Mouse (Mus musculus) ES-Bruce4 (cell line): ENCODE measurements around the gene Fhit. TPM values are rescaled to one million over a fixed set of nuclear protein-coding genes. Genes with fewer than 3 reads are reported as not detected.

Experiments used
- H3K27ac ChIP-seq: 2 replicates; pipeline ENCODE4 v1.5.1; 2012; ENCODE audit warnings: low read length, inconsistent platforms; ENCODE audit not compliant: insufficient read depth
- H3K27me3 ChIP-seq: 2 replicates; pipeline ENCODE4 v1.6.1; 2012; ENCODE audit warnings: mild to moderate bottlenecking, low read length, inconsistent platforms; ENCODE audit not compliant: control insufficient read depth, poor library complexity, insufficient read depth, severe bottlenecking
- H3K36me3 ChIP-seq: 2 replicates; pipeline ENCODE4 v1.6.1; 2012; ENCODE audit warnings: inconsistent platforms, mild to moderate bottlenecking, low read length, moderate library complexity; ENCODE audit not compliant: control insufficient read depth, poor library complexity, insufficient read depth, severe bottlenecking
- H3K4me1 ChIP-seq: one replicate; pipeline ENCODE4 v1.8.1; 2011; ENCODE audit warnings: low read length; ENCODE audit not compliant: control insufficient read depth, insufficient read depth
- H3K4me3 ChIP-seq: 2 replicates; pipeline ENCODE4 v1.5.1; 2011; ENCODE audit warnings: low read depth, mild to moderate bottlenecking, low read length
- H3K9ac ChIP-seq: 2 replicates; pipeline ENCODE4 v1.6.1; 2012; ENCODE audit warnings: low read depth, mild to moderate bottlenecking, inconsistent platforms; ENCODE audit not compliant: poor library complexity, severe bottlenecking
- H3K9me3 ChIP-seq: replicated peaks from 2 replicates; pipeline ENCODE4 v1.6.1; 2012; ENCODE audit warnings: mild to moderate bottlenecking, low read length, inconsistent platforms; ENCODE audit not compliant: control insufficient read depth, poor library complexity, insufficient read depth, severe bottlenecking
- CTCF ChIP-seq: IDR thresholded peaks from one replicate; pipeline ENCODE4 v1.8.1; 2011; ENCODE audit warnings: low read depth, low read length
- EP300 ChIP-seq: IDR thresholded peaks from 2 replicates; pipeline ENCODE4 v1.6.1; 2011; ENCODE audit warnings: low read depth, low read length; ENCODE audit not compliant: insufficient read depth
- POLR2A ChIP-seq: IDR thresholded peaks from one replicate; pipeline ENCODE4 v1.8.1; 2011; ENCODE audit warnings: low read length; ENCODE audit not compliant: insufficient read depth
- polyA plus RNA-seq: library from polyadenylated mRNA; stranded (reverse); fragments of >200 nt; gene quantifications from 2 replicates; pipeline ENCODE4 v1.2.4, GENCODE M21; 2011; ENCODE audit warnings: low read depth; ENCODE audit not compliant: missing spikeins, insufficient read depth, insufficient read length

Fhit gene
- polyA plus RNA-seq, 1 experiment, result not detected

DNA sequence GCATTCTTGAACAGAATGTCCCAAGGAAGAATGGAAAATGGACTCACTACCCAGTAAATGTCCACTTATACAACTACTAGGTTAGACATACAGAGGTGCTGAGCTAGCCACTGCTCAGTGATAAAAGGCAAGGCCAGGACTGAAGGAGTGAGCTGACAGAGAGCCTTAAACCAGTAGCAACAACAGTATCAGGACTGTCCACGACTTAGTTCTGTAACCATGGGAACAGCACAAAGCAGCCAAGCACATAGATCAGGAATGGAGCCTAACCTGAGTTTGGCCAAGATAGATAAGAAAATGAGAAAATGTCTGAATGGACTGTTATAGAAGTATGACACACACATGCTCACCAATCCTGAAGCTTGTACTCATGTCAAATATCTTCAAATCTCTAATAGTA lies 279.1 kb downstream of the Fhit start:
- TF ChIP-seq CTCF (no peak), POLR2A (no peak), EP300 (no peak)
- Histone ChIP-seq H3K36me3 (no peaks in the 10 kb centered on the region), H3K27me3 (no peaks in the 10 kb centered on the region), H3K9me3 (no peaks in the 10 kb centered on the region), H3K27ac (no peak overlapping the region), H3K4me3 (no peak overlapping the region), H3K4me1 (no peaks in the 10 kb centered on the region), H3K9ac (no peak overlapping the region)

GRCm38 (mm10) chr14:10880749-10881148 lies 281.1 kb downstream of the Fhit start:
- no peak overlapping the region for H3K4me3 ChIP-seq
- no peaks in the 10 kb centered on the region for H3K36me3 ChIP-seq
- no peak overlapping the region for H3K27ac ChIP-seq
- H3K9me3 ChIP-seq, result no peaks in the 10 kb centered on the region
- no peaks in the 10 kb centered on the region for H3K27me3 ChIP-seq
- no peak overlapping the region for H3K9ac ChIP-seq
- TF ChIP-seq EP300, result no peak
- TF ChIP-seq CTCF, result no peak
- TF ChIP-seq POLR2A, result no peak
- H3K4me1 ChIP-seq, result no peaks in the 10 kb centered on the region

DNA sequence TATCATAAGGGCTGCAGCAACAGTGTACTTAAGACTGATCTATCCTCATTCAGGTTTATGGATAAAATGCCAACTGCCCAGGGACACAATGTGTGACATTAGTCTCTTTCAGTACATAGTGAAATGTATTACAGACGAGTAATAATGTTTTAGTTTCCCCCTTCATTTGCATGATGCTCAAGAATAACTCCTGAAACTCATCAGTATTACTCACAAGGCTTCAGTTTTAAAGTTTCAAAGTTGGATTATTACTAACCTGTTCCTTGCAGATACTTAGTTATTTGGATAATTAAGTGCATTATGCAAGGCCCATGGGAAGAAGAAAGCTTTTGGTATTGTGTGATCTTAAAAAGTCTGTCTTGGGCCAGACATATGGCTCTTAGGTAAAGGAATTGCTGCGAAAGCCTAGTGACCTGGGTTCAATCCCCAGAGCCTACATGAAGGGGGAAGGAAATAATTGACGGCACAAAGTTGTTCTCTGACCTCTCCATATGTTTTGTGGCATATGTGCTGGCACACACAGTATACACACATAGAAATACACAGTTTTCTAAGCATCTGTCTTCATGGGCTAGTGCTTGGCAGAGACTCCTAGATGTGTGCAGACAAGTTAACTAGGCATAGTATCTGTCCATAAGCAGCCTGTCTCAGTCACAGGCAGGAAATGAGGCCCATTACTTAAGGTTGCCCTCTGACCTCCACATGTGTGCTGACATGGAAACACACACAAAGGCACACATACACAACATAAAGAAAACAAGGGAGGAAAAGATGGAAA lies 287.1 kb downstream of the Fhit start:
- no peak overlapping the region for H3K27ac ChIP-seq
- H3K36me3 ChIP-seq, result no peaks in the 10 kb centered on the region
- H3K4me3 ChIP-seq, result no peak overlapping the region
- no peaks in the 10 kb centered on the region for H3K4me1 ChIP-seq
- H3K9me3 ChIP-seq, result no peaks in the 10 kb centered on the region
- TF ChIP-seq POLR2A, result no peak
- TF ChIP-seq CTCF, result no peak
- TF ChIP-seq EP300, result no peak
- H3K9ac ChIP-seq, result no peak overlapping the region
- H3K27me3 ChIP-seq, result no peaks in the 10 kb centered on the region

DNA sequence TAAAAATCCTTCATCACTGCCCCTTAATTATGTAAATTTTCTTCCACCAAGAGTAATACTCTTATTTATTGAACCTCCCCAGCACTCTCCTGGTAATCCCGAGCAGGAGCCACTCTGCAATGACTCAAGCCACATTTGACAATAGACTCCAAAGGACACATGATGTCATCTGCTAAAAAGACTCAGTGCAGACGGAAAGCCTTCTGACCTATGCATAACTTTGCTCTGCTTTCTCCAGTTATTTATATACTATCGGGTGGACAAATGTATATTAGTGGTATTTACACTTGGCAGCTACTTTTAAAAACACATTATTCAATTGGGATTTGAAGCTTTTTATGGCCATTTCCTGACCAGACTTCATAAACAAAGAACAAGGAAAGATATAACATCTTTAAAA lies 304.2 kb downstream of the Fhit start:
- no peak overlapping the region for H3K9ac ChIP-seq
- H3K4me1 ChIP-seq, result no peaks in the 10 kb centered on the region
- no peaks in the 10 kb centered on the region for H3K27me3 ChIP-seq
- TF ChIP-seq POLR2A (no peak), CTCF (no peak), EP300 (no peak)
- H3K9me3 ChIP-seq, result no peaks in the 10 kb centered on the region; the same call in 1 of the 2 replicates
- H3K27ac ChIP-seq, result no peak overlapping the region
- H3K36me3 ChIP-seq, result no peaks in the 10 kb centered on the region
- H3K4me3 ChIP-seq, result no peak overlapping the region

DNA sequence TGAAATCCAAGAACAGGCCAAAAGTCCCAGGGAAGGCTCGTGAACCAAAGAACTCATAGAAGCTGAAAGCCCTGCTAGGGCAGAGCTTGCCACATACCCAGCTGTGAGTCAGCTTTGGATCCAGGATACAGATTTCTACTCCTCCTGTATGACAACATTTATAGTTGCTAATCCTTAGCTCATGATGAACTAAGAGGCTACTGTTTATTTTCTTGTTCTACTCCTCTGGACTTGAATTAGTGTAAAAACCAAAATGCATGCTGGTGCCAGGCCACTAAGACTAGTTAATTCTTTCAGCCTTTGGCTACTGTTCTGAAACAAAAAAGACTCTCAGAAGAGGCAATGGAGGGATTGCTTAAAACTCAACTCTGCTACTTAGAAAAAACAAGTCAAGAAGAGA lies 309.9 kb downstream of the Fhit start:
- Histone ChIP-seq H3K36me3 (no peaks in the 10 kb centered on the region), H3K27ac (no peak overlapping the region), H3K9me3 (no peaks in the 10 kb centered on the region), H3K9ac (no peak overlapping the region), H3K27me3 (no peaks in the 10 kb centered on the region), H3K4me1 (no peaks in the 10 kb centered on the region), H3K4me3 (no peak overlapping the region)
- TF ChIP-seq EP300 (no peak), CTCF (no peak), POLR2A (no peak)

DNA sequence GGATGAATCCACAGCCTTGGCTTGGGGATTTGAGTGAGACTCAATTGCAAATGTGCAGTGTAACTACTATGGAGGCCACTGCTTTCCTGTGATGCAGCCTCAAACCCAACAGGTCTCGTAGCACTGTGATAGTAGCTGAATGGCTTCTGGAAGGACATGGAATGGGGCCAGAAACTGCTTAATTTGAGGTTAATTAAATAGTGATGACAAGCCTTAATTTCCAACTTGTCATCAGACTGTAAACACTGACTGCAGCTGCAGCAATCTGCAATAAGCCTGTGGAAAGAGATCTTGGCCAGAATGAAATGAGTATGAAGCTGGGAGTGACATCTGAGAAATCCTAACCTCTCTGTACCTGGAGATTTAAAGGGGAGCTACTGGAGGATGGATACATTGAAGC lies 325.8 kb downstream of the Fhit start:
- no peaks in the 10 kb centered on the region for H3K27me3 ChIP-seq
- H3K27ac ChIP-seq, result no peak overlapping the region
- no peaks in the 10 kb centered on the region for H3K9me3 ChIP-seq
- H3K9ac ChIP-seq, result no peak overlapping the region
- H3K36me3 ChIP-seq, result no peaks in the 10 kb centered on the region
- TF ChIP-seq POLR2A (no peak), EP300 (no peak), CTCF (no peak)
- H3K4me1 ChIP-seq, result no peaks in the 10 kb centered on the region
- H3K4me3 ChIP-seq, result no peak overlapping the region
